Mouse (Mus musculus): Measurements from ENCODE around the gene Mtus2. TPM values are rescaled to one million over a fixed set of nuclear protein-coding genes. Genes with fewer than 3 reads are reported as not detected.

Mtus2 gene
- polyA plus RNA-seq (2012; rRNA removed): 12.8 and 15.6 TPM in 2 replicates

DNA sequence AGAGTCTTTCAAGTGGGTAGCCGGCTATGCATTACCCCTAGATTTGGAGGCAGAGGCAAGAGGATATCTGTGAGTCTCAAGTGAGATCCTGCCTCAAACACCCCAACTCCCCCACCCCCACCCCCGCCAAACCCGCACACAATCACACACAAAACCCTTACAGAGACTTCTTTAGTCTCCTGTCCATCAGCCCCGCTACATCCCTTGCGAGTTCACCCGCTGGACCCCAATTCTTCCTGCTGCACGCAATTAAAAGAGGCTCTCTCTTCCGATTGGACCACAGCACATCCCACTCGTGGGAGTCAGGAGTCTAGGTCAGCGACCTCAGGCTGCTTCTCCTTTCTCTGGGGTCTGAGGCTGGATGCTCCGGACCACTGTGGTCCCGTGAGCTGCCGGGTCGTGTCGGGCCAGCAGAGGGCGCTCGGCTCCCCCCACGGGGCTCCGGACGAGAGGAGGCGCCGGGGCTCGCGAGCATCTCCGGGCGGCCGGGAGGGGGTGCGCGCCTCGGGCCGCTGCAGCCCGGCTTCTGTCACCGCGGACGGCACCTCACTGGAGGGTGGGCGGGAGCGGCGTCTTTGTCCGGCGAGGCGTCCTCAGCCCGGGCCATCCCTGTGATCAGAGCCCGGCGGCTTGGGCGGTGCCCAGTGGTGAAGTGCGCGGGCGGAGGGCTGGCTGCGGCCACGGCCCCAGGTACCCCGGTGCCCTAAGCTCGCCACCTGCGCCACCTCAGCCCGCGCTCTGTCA is at the start of gene Mtus2:
Mtus2 (plus strand) TSS at position 500 of the 744 bp plus-strand sequence.

Other genes starting within 250 kb of the Mtus2 start
- gene Flt1, start 231.3 kb upstream of the Mtus2 start, polyA plus RNA-seq (2012; rRNA removed): 5.0 and 5.4 TPM in 2 replicates
- 284 and 322 TPM in 2 replicates for gene Pomp, start 96.9 kb upstream of the Mtus2 start, polyA plus RNA-seq (2012; rRNA removed)
- gene Slc46a3, start 62.5 kb upstream of the Mtus2 start, polyA plus RNA-seq (2012; rRNA removed): 4.4 and 4.5 TPM in 2 replicates